Mouse (Mus musculus) kidney, postnatal 0 days (tissue): ENCODE results near the gene Tm9sf3. TPM values are rescaled to one million over a fixed set of nuclear protein-coding genes. Genes with fewer than 3 reads are reported as not detected.

Experiments used
- ATAC-seq: fragments of 200-750 bp; cut with Nextera tagmentation; replicated peaks from 2 replicates; pipeline ENCODE4 v1.8.0; 2017; ENCODE audit warnings: low read depth, moderate number of reproducible peaks, moderate TSS enrichment, moderate library complexity; ENCODE audit not compliant: low FRiP score
- DNase-seq: peaks from one replicate; pipeline ENCODE4 v3.0.0-alpha.2; 2016; ENCODE audit warnings: low spot score
- H3K27ac ChIP-seq: fragments of 300-500 bp; sonication (generic); 2 replicates; pipeline ENCODE4 v1.5.1; 2014; ENCODE audit warnings: mild to moderate bottlenecking
- H3K27me3 ChIP-seq: fragments of 300-500 bp; sonication (generic); 2 replicates; pipeline ENCODE4 v1.6.1; 2014; ENCODE audit warnings: low read length, mixed read lengths; ENCODE audit not compliant: insufficient read depth
- H3K36me3 ChIP-seq: fragments of 300-500 bp; sonication (generic); 2 replicates; pipeline ENCODE4 v1.6.1; 2014; ENCODE audit warnings: low read length, mixed read lengths; ENCODE audit not compliant: insufficient read depth
- H3K4me1 ChIP-seq: fragments of 300-500 bp; sonication (generic); replicated peaks from 2 replicates; pipeline ENCODE4 v1.6.1; 2014; ENCODE audit warnings: antibody characterized with exemption, low read length, mixed read lengths; ENCODE audit not compliant: insufficient read depth
- H3K4me2 ChIP-seq: fragments of 300-500 bp; sonication (generic); 2 replicates; pipeline ENCODE4 v1.6.1; 2014; ENCODE audit warnings: mild to moderate bottlenecking, low read length, moderate library complexity, mixed read lengths
- H3K4me3 ChIP-seq: fragments of 300-500 bp; sonication (generic); replicated peaks from 2 replicates; pipeline ENCODE4 v1.5.1; 2014; ENCODE audit warnings: low read depth, low read length
- H3K9ac ChIP-seq: fragments of 300-500 bp; sonication (generic); 2 replicates; pipeline ENCODE4 v1.6.1; 2014; ENCODE audit warnings: low read depth, low read length
- H3K9me3 ChIP-seq: fragments of 300-500 bp; sonication (generic); replicated peaks from 2 replicates; pipeline ENCODE4 v1.6.1; 2016; ENCODE audit warnings: low read length, inconsistent platforms, mixed read lengths
- CTCF ChIP-seq: IDR thresholded peaks from 2 replicates; pipeline ENCODE4 v1.5.1; 2016; ENCODE audit warnings: antibody characterized with exemption, low read depth, mild to moderate bottlenecking, moderate library complexity
- WGBS: fragments of 180-500 bp; shearing (Covaris S2); extraction: QIAGEN DNeasy Blood & Tissue Kit; methylation state at CpG from one replicate; pipeline ENCODE4 v1.1.7; 2014; 5-methylcytosine and 5-hydroxymethylcytosine counted together
- polyA plus RNA-seq: library from polyadenylated mRNA; unstranded; fragments of >200 nt; fragmentation: Nextera tagmentation; extraction: Ambion mirVana; gene quantifications from 2 replicates; pipeline ENCODE4 v1.2.1, GENCODE M21; 2015

Gene Tm9sf3
- polyA plus RNA-seq, 1 experiment from 2014 or later = 138 TPM

DNA sequence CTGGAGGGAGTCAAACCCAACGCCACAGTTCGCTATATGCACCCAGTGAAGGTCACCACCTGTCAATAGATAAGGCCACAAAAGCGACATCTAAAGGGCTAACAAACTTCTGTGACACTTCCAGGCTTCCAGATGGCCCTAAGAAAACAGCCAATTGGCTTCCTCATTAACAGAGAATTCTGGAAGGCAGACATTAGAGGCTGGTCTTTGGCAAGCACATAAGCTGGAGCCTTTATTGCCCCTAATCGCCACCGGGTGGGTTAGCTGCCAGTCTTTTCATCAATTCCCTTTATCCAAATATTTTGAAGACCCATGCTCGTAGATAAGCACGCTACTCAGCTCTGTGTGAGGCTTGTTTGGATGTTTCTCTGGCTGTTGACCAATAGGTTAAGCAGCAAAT lies 55.5 kb downstream of the Tm9sf3 start:
- H3K27me3 ChIP-seq = peaks cover 23% of the 10 kb centered on the region
- 7% methylated on average over 7 of the region's 7 CpGs for WGBS
- H3K9ac ChIP-seq = no peak overlapping the region
- no peaks in the 10 kb centered on the region for H3K9me3 ChIP-seq
- H3K4me2 ChIP-seq = no peak overlapping the region
- H3K36me3 ChIP-seq = peaks cover 6% of the 10 kb centered on the region; the same call in 1 of the 2 replicates
- no peak overlapping the region for H3K27ac ChIP-seq
- no peak for TF ChIP-seq CTCF
- no peak overlapping the region for H3K4me3 ChIP-seq
- no peak for DNase-seq
- ATAC-seq = no peak
- peaks cover 7% of the 10 kb centered on the region; the same call in 1 of the 2 replicates for H3K4me1 ChIP-seq

DNA sequence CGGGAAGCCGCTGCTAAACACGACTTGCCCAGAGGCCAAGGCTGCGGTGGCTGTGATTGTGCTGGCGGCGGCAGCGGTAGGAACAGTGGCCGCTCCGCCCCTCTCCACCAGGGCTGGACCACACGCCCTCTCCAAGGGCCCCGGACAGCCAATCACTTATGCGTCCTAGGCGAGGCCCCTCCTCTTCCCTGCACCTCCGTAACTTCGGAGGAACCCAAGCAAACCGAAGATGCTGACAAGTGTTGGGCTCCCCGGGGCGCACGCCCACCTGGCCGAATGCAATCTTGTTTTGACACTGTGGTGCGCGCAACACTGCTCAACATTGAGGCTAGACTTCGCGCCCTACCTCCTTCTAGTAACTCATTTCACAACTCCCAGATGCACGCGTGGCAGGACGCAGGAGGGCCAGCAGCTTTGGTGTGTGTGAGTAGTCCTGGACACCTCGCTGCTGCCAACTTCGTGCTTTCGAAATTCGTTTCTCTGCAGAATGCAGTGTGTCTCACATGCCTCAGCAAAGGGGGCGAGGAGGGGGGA lies 56.9 kb downstream of the Tm9sf3 start, which contains the start of gene Tll2:
TSS of gene Tll2 (minus strand) at position 25 of the 534 bp plus-strand sequence.
- Histone ChIP-seq H3K27ac (no peak within 1 kb of the TSS), H3K4me3 (peak within 1 kb of the TSS; percentile 33), H3K9me3 (no peaks in the 10 kb centered on the region), H3K36me3 (peaks cover 2% of the 10 kb centered on the region; the same call in 1 of the 2 replicates), H3K4me2 (peak within 1 kb of the TSS; percentile 78), H3K9ac (no peak within 1 kb of the TSS), H3K4me1 (peaks cover 7% of the 10 kb centered on the region; the same call in 1 of the 2 replicates), H3K27me3 (peaks cover 23% of the 10 kb centered on the region)
- ATAC-seq (peak; percentile 92), DNase-seq (peak; percentile 80)
- no peak for TF ChIP-seq CTCF
- WGBS = under 1% methylated on average over 29 of the region's 32 CpGs

DNA sequence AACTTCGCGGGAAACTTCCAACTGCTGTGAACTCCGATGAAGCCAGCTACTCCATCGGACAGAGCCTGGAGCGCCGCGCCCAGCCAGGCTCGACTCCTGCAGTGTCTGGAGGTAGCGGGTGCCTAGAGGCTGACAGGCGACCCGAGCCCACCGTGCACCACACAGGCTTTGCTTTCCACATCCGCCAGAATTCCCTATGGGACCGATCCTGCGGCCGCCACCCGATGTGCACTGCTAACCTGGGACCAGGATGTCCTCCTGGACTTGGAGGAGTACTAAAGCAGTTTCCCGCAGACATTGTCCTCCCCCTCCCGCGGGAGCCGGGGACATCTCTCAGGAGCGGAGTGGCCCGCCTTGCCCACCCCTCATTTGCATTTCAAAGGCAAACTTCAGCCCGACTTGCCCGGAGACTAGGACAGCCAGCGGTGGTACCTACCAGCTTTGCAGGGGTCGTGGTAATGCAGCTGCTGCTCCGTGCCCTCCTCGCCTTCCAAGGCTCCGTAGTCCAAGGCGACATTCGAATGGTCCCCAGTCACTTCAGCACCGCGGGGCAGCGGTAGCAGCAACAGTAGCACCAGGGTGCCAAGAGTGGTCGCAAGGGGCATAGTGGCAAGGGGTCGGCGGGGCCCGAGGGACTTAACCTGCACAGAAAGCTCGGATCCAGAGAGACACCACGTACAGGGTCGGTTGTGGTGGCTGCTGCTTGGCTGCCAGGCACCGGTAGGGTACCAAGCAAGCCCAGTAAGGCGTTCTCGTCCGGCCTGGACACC lies 57.6 kb downstream of the Tm9sf3 start:
- no peak for TF ChIP-seq CTCF
- no peaks in the 10 kb centered on the region for H3K9me3 ChIP-seq
- H3K4me3 ChIP-seq = peak overlapping the region; percentile 33
- under 1% methylated on average over 46 of the region's 46 CpGs for WGBS
- ATAC-seq (peak; percentile 16; the same call in 1 of the 2 replicates), DNase-seq (no peak)
- no peaks in the 10 kb centered on the region for H3K36me3 ChIP-seq
- H3K4me2 ChIP-seq = peak overlapping the region; percentile 78
- no peak overlapping the region for H3K27ac ChIP-seq
- H3K9ac ChIP-seq = no peak overlapping the region
- peaks cover 23% of the 10 kb centered on the region for H3K27me3 ChIP-seq
- peaks cover 7% of the 10 kb centered on the region; the same call in 1 of the 2 replicates for H3K4me1 ChIP-seq

DNA sequence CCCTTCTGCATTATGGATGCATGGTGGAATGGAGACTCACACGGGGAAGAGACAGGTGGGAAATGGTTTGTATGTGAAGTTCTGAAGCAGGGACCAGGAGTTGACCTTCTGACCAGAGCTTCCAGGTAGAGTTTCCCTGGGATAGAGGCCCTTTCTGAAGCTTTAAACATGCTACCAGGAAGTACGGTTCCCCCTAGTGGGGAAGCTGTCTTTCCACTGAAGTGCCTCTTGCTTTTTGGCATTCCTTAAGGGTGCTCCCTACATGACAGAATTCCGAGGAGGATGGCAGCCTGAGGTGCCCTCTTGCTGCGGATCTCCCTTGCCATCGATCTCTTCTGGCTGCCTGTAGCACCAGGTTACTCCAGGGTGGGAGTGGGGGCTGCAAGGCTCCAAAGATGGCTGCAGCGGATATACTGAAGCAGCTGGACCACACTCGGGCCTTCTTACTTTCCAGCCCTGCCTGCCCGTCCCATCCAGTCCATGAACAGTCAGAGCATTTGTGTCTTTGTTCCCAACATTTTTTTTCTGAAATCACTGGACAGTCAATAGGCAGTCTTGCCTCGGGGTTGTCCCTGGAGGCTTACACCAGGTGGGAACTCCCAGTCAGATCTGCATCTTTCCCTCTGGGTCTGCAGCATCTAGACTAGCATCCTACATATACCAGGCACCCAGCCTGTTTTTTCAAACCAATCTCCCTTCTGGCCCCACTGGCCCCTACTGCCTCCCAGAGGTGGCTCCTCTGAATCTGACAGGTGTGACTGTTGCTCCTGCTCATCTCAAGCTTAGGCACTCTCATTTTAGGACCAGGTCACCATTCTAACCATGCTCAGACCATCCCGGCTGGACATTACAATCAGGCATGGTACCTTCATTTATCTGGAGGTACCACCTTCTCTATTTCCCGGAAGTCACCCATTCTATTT lies 59.4 kb downstream of the Tm9sf3 start:
- no peak overlapping the region for H3K27ac ChIP-seq
- H3K4me2 ChIP-seq = no peak overlapping the region
- no peaks in the 10 kb centered on the region for H3K36me3 ChIP-seq
- peak; percentile 66 for TF ChIP-seq CTCF
- H3K9me3 ChIP-seq = no peaks in the 10 kb centered on the region
- peaks cover 7% of the 10 kb centered on the region; the same call in 1 of the 2 replicates for H3K4me1 ChIP-seq
- ATAC-seq = no peak
- DNase-seq = peak; percentile 27
- no peak overlapping the region for H3K4me3 ChIP-seq
- 65% methylated on average over 11 of the region's 11 CpGs for WGBS
- H3K9ac ChIP-seq = no peak overlapping the region
- peaks cover 23% of the 10 kb centered on the region for H3K27me3 ChIP-seq

DNA sequence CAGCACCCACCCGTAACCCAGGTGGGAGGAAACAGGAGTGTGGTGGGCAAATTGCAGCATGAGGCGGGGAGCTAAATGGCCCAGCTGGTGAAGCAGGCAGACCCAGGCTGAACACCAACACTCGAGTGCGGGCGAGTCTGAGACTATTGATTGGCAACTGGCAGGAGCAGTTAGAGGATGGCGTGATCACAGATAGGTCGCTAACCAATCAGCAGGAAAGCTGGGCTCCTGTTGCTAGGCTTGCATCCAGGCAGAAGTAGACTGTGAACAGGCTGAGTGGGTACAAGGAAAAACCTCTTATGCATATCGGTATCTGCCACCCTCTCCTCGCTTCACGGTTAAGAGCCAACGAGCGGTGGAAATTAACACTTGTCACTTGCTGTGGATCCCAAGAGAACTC lies 66.2 kb downstream of the Tm9sf3 start:
- no peak overlapping the region for H3K4me2 ChIP-seq
- H3K9ac ChIP-seq = no peak overlapping the region
- H3K27ac ChIP-seq = no peak overlapping the region
- WGBS = 79% methylated on average over 12 of the region's 12 CpGs
- DNase-seq (no peak), ATAC-seq (no peak)
- no peaks in the 10 kb centered on the region for H3K36me3 ChIP-seq
- no peaks in the 10 kb centered on the region for H3K9me3 ChIP-seq
- H3K27me3 ChIP-seq = no peaks in the 10 kb centered on the region
- no peak for TF ChIP-seq CTCF
- H3K4me3 ChIP-seq = no peak overlapping the region
- H3K4me1 ChIP-seq = peaks cover 1% of the 10 kb centered on the region; the same call in 1 of the 2 replicates

DNA sequence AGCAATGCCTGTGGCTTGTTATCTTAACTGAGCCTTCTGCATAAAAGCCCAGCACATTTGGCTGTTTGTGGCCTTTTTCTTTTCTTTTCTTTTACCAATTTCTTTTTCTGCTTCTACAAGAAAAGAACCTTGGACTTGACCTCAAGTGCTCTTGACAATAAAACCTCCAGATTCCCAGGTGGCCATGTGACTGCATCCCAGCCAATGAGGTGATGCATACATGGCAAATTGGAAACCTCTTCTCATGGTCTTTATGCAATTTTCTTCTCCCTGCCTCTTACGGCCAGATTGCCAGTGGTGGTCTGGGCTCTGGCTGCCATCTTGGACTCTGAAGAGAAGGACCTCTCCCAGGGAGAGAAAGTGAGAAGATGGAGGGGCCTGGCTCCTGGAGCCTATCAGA lies 70.4 kb downstream of the Tm9sf3 start:
- Histone ChIP-seq H3K27ac (no peak overlapping the region), H3K9ac (no peak overlapping the region), H3K4me3 (no peak overlapping the region), H3K4me2 (no peak overlapping the region), H3K27me3 (no peaks in the 10 kb centered on the region), H3K4me1 (peaks cover 6% of the 10 kb centered on the region; the same call in 1 of the 2 replicates), H3K9me3 (no peaks in the 10 kb centered on the region), H3K36me3 (no peaks in the 10 kb centered on the region)
- ATAC-seq (no peak), DNase-seq (no peak)
- TF ChIP-seq CTCF = no peak
- 83% methylated on average over 1 of the region's 1 CpGs for WGBS
